Comparison of ENCODE assay signal across 8 mouse cellular contexts in genomic region chr2:80266894-80267293, GRCm38 (mm10). TPM values are rescaled to one million over a fixed set of nuclear protein-coding genes. Genes with fewer than 3 reads are reported as not detected.
DNase-seq lines count a peak whose midpoint lies in the region; ATAC-seq and TF ChIP-seq lines count a peak whose summit lies in the region.

No protein-coding gene starts in this region.

- H3K4me3 ChIP-seq in embryonic fibroblast, embryonic 13.5 days (ENCODE audit: insufficient read depth, low read length): no peak overlapping the region
- H3K4me3 ChIP-seq in heart, embryonic 12.5 days: peak overlapping the region; percentile 24; the same call in 1 of the 2 replicates
- H3K4me3 ChIP-seq in kidney, postnatal 0 days (replicated peaks; ENCODE audit: low read depth, low read length): no peak overlapping the region
- peak overlapping the region; percentile 47; the same call in 1 of the 2 replicates for H3K4me3 ChIP-seq in liver, adult 2 months (ENCODE audit: insufficient read depth, low read depth, low read length)
- H3K4me3 ChIP-seq in stomach, embryonic 14.5 days (ENCODE audit: low read depth, low read length): no peak overlapping the region

- ATAC-seq in heart, embryonic 12.5 days (ENCODE audit: insufficient number of reproducible peaks, low FRiP score): no peak
- ATAC-seq in kidney, postnatal 0 days (replicated peaks; ENCODE audit: low FRiP score, low read depth): no peak
- ATAC-seq in monocyte, adult 5-6 weeks (replicated peaks; ENCODE audit: insufficient number of reproducible peaks, low FRiP score, low TSS enrichment, poor library complexity, severe bottlenecking): peak; percentile 97
- ATAC-seq in stomach, embryonic 14.5 days (ENCODE audit: insufficient number of reproducible peaks, insufficient read depth, low FRiP score, low read depth): no peak

- H3K9me3 ChIP-seq in heart, embryonic 12.5 days (replicated peaks): no peaks in the 10 kb centered on the region
- H3K9me3 ChIP-seq in kidney, postnatal 0 days (replicated peaks; ENCODE audit: low read length): no peaks in the 10 kb centered on the region
- no peaks in the 10 kb centered on the region for H3K9me3 ChIP-seq in stomach, embryonic 14.5 days (ENCODE audit: control insufficient read depth, low read depth, low read length)

- 20% methylated on average over 11 of the region's 11 CpGs for WGBS in heart, embryonic 12.5 days
- WGBS in kidney, postnatal 0 days: 15% methylated on average over 11 of the region's 11 CpGs
- 9% methylated on average over 11 of the region's 11 CpGs for WGBS in liver, adult 2 months
- 16% methylated on average over 11 of the region's 11 CpGs for WGBS in stomach, embryonic 14.5 days

- H3K4me1 ChIP-seq in embryonic fibroblast, embryonic 13.5 days (ENCODE audit: control insufficient read depth, insufficient read depth, low read length): no peaks in the 10 kb centered on the region
- H3K4me1 ChIP-seq in heart, embryonic 12.5 days (replicated peaks): peaks cover 6% of the 10 kb centered on the region; the same call in 1 of the 2 replicates
- H3K4me1 ChIP-seq in kidney, postnatal 0 days (replicated peaks; ENCODE audit: insufficient read depth, low read length): no peaks in the 10 kb centered on the region
- no peaks in the 10 kb centered on the region for H3K4me1 ChIP-seq in liver, adult 2 months (ENCODE audit: control insufficient read depth, insufficient read depth, low read length)
- H3K4me1 ChIP-seq in stomach, embryonic 14.5 days (ENCODE audit: control insufficient read depth, insufficient read depth, low read length): no peaks in the 10 kb centered on the region; the same call in 1 of the 2 replicates

- peak overlapping the region; percentile 57 for H3K4me2 ChIP-seq in heart, embryonic 12.5 days
- peak overlapping the region; percentile 45 for H3K4me2 ChIP-seq in kidney, postnatal 0 days (ENCODE audit: low read length)
- peak overlapping the region; percentile 22; the same call in 1 of the 2 replicates for H3K4me2 ChIP-seq in stomach, embryonic 14.5 days (replicated peaks; ENCODE audit: low read depth, low read length)

- TF ChIP-seq POLR2A in embryonic fibroblast, embryonic 13.5 days (IDR thresholded peaks at IDR 0.05; ENCODE audit: low read depth, low read length): no peak
- no peak for TF ChIP-seq POLR2A in liver, adult 2 months (IDR thresholded peaks at IDR 0.05; ENCODE audit: extremely low read depth, insufficient read depth, low read length)

- H3K9ac ChIP-seq in heart, embryonic 12.5 days: no peak overlapping the region
- H3K9ac ChIP-seq in kidney, postnatal 0 days (ENCODE audit: low read depth, low read length): no peak overlapping the region
- no peak overlapping the region for H3K9ac ChIP-seq in liver, adult 2 months (ENCODE audit: low read depth, low read length)
- H3K9ac ChIP-seq in stomach, embryonic 14.5 days (replicated peaks; ENCODE audit: low read depth, low read length): no peak overlapping the region

- no peaks in the 10 kb centered on the region for H3K79me2 ChIP-seq in liver, adult 2 months (ENCODE audit: control insufficient read depth, insufficient read depth, low read length)

- H3K27ac ChIP-seq in embryonic fibroblast, embryonic 13.5 days (ENCODE audit: insufficient read depth, low read length): no peak overlapping the region
- H3K27ac ChIP-seq in heart, embryonic 12.5 days (ENCODE audit: poor library complexity, severe bottlenecking): no peak overlapping the region
- H3K27ac ChIP-seq in kidney, postnatal 0 days: no peak overlapping the region
- H3K27ac ChIP-seq in liver, adult 2 months (replicated peaks; ENCODE audit: insufficient read depth, low read depth, low read length): no peak overlapping the region
- H3K27ac ChIP-seq in stomach, embryonic 14.5 days (ENCODE audit: low read length): no peak overlapping the region

- peak; percentile 64 for DNase-seq in CD4-positive, CD25-positive, alpha-beta regulatory T cell, adult 2 months (ENCODE audit: low read depth, low spot score)
- peak; percentile 70 to 73 for DNase-seq in adrenal gland, postnatal 36 days
- peak; percentile 90 for DNase-seq in kidney, postnatal 0 days (ENCODE audit: low spot score)
- peak; percentile 65 for DNase-seq in liver, adult 2 months (ENCODE audit: extremely low read depth, low read depth, low spot score)

- no peaks in the 10 kb centered on the region for H3K36me3 ChIP-seq in heart, embryonic 12.5 days
- H3K36me3 ChIP-seq in kidney, postnatal 0 days (ENCODE audit: insufficient read depth, low read length): no peaks in the 10 kb centered on the region
- no peaks in the 10 kb centered on the region for H3K36me3 ChIP-seq in liver, adult 2 months (ENCODE audit: control insufficient read depth, insufficient read depth, low read length)
- no peaks in the 10 kb centered on the region for H3K36me3 ChIP-seq in stomach, embryonic 14.5 days (ENCODE audit: control insufficient read depth, insufficient read depth, low read length)

- H3K27me3 ChIP-seq in heart, embryonic 12.5 days (replicated peaks): peaks cover 6% of the 10 kb centered on the region; the same call in 1 of the 2 replicates
- no peaks in the 10 kb centered on the region for H3K27me3 ChIP-seq in kidney, postnatal 0 days (ENCODE audit: insufficient read depth, low read length)
- no peaks in the 10 kb centered on the region for H3K27me3 ChIP-seq in liver, adult 2 months (ENCODE audit: control insufficient read depth, insufficient read depth, low read length)
- H3K27me3 ChIP-seq in stomach, embryonic 14.5 days (ENCODE audit: control insufficient read depth, insufficient read depth, low read length): no peaks in the 10 kb centered on the region

- peak; percentile 75; the same call in 1 of the 2 replicates for TF ChIP-seq CTCF in embryonic fibroblast, embryonic 13.5 days (IDR thresholded peaks at IDR 0.05; ENCODE audit: borderline replicate concordance, insufficient read depth, low read length)
- TF ChIP-seq CTCF in kidney, postnatal 0 days (IDR thresholded peaks at IDR 0.05; ENCODE audit: low read depth): peak; percentile 96
- peak; percentile 77 for TF ChIP-seq CTCF in liver, adult 2 months (IDR thresholded peaks at IDR 0.05; ENCODE audit: low read depth, low read length)

RNA-seq across cellular contexts. Expression of gene Prdx6b, which starts 25.4 kb away (rescaled TPM):
- not detected for total RNA-seq in adrenal gland, postnatal 36 days (2021)
- polyA plus RNA-seq in embryonic fibroblast, embryonic 13.5 days (2011; ENCODE audit: insufficient read length, low read depth, missing spikeins): not detected in 2 replicates
- not detected in 2 replicates for polyA plus RNA-seq in heart, embryonic 12.5 days (2016; fragmentation: Nextera tagmentation; extraction: Ambion mirVana)
- not detected in 2 replicates for polyA plus RNA-seq in kidney, postnatal 0 days (2015; fragmentation: Nextera tagmentation; extraction: Ambion mirVana)
- total RNA-seq in liver, adult 2 months (2014; rRNA removed): not detected in 2 replicates
- not detected in 2 replicates for polyA plus RNA-seq in liver, adult 2 months (2012; rRNA removed)
- 0.32 TPM in 1 of 3 replicates, not detected in the others for total RNA-seq in monocyte, adult 5-6 weeks (2017)
- not detected in 2 replicates for polyA plus RNA-seq in stomach, embryonic 14.5 days (2014; fragmentation: Nextera tagmentation; extraction: Ambion mirVana)

RNA-seq across cellular contexts. Expression of gene Dnajc10, which starts 48.4 kb away (rescaled TPM):
- total RNA-seq in adrenal gland, postnatal 36 days (2021): 10 to 100 TPM; 52.2 to 54.8 TPM
- polyA plus RNA-seq in embryonic fibroblast, embryonic 13.5 days (2011; ENCODE audit: insufficient read length, low read depth, missing spikeins): 132 and 136 TPM in 2 replicates
- polyA plus RNA-seq in heart, embryonic 12.5 days (2016; fragmentation: Nextera tagmentation; extraction: Ambion mirVana): 70.5 and 72.9 TPM in 2 replicates
- 71.0 and 76.0 TPM in 2 replicates for polyA plus RNA-seq in kidney, postnatal 0 days (2015; fragmentation: Nextera tagmentation; extraction: Ambion mirVana)
- 22.5 and 22.8 TPM in 2 replicates for total RNA-seq in liver, adult 2 months (2014; rRNA removed)
- polyA plus RNA-seq in liver, adult 2 months (2012; rRNA removed): 6.8 and 7.0 TPM in 2 replicates
- total RNA-seq in monocyte, adult 5-6 weeks (2017): 65.8 to 92.3 TPM (median 76.7 TPM) in 3 replicates
- 91.8 and 99.3 TPM in 2 replicates for polyA plus RNA-seq in stomach, embryonic 14.5 days (2014; fragmentation: Nextera tagmentation; extraction: Ambion mirVana)

Comparison
In these comparisons a context has a peak if more than half of its experiments do, and no peak if none do; other contexts are left out.
1. H3K4me3 ChIP-seq: peak in heart, embryonic 12.5 days (single experiment) and liver, adult 2 months (single experiment); none in embryonic fibroblast, embryonic 13.5 days (single experiment), kidney, postnatal 0 days (single experiment) and stomach, embryonic 14.5 days (single experiment).
2. Peak in every context shown above with its lines, with median percentiles within 50 percentile points of each other: DNase-seq, CTCF ChIP-seq and H3K4me2 ChIP-seq.